Mouse (Mus musculus): ENCODE data around the gene Map4k3.
"Not testable (repeated sequence)": the region's sequence is repeated elsewhere in the genome, so short reads cannot be mapped to it uniquely, and the experiment has no call there.

Map4k3 gene

GRCm38 (mm10) chr17:80563762-80564610 lies 164.3 kb downstream of the Map4k3 start:
- DNase-seq (ENCODE audit: low read depth) = not testable (repeated sequence)

GRCm38 (mm10) chr17:80562792-80563191 lies 165.5 kb downstream of the Map4k3 start:
- DNase-seq (ENCODE audit: low read depth) = no peak

- DNase-seq (ENCODE audit: low read depth) = peak; percentile 63
Measured at GRCm38 (mm10) chr17:80560669-80561401, 167.4 kb downstream of the Map4k3 start.

DNA sequence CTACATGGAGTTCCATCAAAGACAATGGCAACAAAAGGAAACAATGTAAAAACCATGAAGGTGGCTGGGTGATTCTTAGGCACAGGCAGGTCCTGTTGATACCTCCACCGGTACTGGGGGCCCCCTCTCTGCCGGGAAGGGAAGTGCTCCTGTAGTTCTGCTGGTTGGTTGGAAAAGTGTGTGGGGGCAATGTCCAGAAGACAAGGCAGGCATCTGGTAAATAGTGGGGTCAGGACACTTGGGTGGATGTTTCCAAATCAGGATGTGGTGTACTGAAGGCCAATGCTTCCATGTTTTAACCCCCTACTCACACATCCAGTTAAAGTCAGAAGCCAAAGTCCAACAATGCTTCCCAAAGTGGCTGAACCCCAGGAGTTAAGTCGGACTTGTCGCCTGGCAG lies 168.5 kb downstream of the Map4k3 start:
- DNase-seq (ENCODE audit: low read depth) = no peak

DNA sequence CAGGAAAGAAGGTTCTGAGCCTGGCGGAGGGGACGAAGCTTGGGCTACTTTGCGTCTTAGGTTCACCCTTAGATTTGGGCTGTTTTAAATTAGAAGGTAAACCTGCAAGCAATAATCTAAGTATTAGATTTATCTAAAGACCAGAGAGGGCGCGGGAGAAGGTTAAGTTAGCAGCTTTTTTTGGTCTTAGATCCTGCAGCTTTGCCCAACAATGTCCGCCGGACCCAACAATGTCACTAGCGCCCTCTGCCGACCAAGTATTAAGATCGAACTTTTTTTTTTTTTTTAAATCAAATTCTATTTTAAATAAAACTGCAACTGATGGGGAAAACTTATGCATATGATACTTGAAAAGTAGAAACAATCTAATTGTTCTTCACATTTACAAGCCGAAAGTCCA lies 169.2 kb downstream of the Map4k3 start:
- DNase-seq (ENCODE audit: low read depth) = peak; percentile 53

DNA sequence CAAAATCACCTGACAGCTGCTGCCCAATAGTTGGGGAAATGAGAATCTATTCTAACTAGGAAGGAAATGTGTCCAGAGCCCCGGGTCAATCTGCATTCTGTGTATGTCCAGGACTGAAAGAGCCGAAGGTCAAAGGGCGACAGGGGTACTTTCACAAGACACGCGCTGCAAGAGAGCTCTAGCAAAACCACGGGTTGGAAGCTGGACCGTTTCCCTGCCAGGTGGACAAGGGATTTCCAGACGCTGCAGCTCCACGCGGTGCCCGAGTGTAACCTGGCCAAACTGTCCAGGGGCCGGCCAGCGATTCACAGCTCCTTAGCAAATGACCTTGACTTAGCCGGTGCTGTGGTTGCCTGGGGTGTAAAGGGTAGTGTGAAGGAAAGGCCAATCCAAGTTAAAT lies 169.7 kb downstream of the Map4k3 start:
- no peak for DNase-seq (ENCODE audit: low read depth)

DNA sequence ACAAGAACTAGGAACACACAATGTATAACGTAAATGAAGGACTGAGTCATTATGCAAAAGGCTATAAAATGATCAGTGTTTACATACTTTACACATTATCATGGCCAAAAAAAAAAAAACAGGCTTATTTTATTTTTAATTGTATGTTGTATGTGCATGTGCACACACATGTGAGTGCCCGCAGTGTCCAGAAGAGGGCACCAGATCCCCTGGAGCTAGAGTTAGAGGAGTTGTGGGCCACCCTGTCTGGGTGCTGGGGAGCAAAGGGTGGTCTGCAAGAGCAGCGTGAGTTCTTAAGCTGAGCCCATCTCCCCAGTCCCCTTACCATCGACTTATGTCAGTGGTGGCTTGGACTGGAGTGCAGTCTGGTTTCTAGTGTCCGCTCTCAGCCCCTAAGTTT lies 170.8 kb downstream of the Map4k3 start:
- DNase-seq (ENCODE audit: low read depth) = no peak

DNA sequence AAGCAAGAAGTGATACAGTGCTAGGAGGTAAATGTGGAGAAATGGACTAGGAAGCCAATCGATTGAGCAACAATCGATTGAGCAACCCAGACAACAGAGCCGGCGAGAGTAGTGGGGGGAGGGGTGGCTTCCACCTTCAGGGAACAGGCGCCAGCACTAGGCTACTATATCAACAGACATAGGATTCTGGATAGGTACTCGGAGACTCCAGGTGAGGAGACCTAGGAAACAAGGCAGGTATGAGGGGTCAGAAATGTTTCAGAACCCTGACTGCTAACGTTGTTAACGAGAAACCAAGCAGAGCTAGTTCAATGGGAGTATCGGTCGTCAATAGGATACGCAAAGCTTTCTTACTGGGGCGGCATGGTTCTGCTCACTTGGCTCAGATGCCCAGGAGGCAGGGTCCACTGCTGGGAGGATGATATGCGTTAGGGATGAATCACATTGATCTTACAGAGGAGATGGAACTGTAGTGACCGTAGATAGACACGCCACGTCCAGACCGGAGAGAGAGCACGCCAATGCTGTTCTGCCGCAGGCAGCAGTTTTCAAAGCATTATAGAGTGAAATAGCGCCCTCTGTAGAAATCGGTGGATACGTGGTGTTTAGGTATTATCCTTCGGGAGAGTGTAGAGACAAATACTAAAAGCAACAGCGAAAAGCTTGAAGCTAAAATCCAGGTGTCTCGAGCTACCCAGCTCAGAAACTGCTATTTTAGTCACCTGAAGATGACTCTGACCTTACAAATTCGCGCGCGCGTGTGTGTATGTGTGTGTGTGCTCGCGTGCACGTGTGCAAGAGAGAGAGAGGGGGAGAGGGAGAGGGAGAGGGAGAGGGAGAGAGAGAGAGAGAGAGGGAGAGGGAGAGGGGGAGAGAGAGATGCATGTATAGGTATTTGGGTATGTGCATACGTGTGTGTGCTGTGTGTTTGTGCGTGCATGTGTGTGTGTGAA lies 174.7 kb downstream of the Map4k3 start:
- DNase-seq (ENCODE audit: low read depth) = peak; percentile 87

- DNase-seq (ENCODE audit: low read depth) = no peak
Measured at GRCm38 (mm10) chr17:80552653-80553052, 175.6 kb downstream of the Map4k3 start.

- no peak for DNase-seq (ENCODE audit: low read depth)
Measured at GRCm38 (mm10) chr17:80550981-80551380, 177.3 kb downstream of the Map4k3 start.

DNA sequence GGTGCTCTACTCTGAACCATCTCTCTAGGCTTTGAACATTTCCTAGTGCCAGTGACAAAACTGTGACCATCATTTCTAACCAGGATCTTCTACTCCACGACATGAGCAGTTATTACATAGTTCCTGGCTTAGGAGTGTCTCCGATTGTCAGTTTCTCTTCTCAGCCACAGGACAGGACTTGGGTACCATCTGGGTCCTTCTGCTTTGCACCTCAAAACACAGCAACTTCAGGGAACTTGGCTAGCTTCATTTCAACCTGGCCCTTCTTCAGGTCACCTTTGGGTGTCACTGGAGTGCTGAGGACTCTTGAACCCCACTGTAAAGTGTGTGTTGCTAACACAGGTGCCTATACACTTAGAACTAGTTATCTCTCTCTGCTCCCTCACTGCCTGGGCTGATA lies 181.4 kb downstream of the Map4k3 start:
- no peak for DNase-seq (ENCODE audit: low read depth)

GRCm38 (mm10) chr17:80546227-80546626 lies 182.1 kb downstream of the Map4k3 start:
- DNase-seq (ENCODE audit: low read depth) = no peak

GRCm38 (mm10) chr17:80543646-80544045 lies 184.6 kb downstream of the Map4k3 start:
- DNase-seq (ENCODE audit: low read depth) = no peak

DNA sequence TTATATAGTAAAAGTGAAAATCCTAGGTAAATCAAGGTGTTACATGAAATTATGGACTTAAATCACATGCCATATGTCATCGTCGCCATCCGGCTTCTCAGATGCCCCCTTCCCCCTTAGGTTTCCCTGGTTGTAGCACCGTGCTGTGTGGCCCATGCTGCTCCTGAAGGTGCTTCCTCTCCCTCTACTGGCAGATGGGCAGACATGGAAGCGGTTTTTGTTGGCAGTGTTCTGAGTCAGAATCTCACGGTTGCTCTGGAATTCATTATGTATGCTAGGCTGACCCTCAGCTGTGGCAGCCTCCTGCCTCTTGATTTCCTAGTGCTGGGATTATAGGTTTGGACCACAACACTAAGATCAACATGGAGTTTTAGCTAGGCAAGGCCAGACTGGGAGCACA lies 191.1 kb downstream of the Map4k3 start:
- no peak for DNase-seq (ENCODE audit: low read depth)

DNA sequence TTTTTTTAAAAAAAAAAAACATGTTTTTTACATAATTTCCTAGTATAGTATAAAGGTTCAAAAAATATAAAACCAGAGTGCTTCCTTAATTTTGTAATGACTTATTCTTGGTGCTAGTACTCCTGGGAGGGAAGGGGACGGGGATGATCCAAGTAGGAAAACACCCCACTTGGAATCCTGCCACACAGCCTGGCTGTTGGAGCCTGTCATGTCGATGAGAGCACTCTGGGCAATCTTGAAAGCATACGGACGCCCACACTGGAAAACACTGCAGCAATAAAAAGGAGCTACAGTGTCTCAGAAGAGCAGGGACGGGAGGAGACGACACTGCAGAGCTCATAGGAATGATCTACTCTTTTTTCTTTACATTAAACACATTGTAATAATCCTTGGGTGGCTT lies 192.7 kb downstream of the Map4k3 start:
- DNase-seq (ENCODE audit: low read depth) = no peak

DNA sequence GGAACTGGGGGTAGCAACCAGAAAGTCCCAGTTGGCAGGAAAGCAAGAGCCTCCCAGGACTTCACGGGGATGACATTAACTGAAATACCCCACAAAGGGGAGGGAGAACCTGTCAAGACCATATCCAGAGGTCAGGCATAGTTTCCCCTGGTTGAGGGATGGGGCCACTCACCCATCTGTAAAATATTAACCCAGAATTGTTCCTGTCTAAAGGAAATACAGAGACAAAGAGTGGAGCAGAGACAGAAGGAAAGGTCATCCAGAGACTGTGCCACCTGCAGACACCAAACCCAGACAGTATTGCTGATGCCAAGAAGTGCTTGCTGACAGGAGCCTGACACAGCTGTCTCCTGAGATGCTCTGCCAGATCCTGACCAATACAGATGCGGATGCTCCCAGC lies 196.9 kb downstream of the Map4k3 start:
- DNase-seq (ENCODE audit: low read depth) = not testable (repeated sequence)

Measured in c-Kit-positive CD71-positive TER-119-negative erythroid progenitor cells, embryonic 14.5 days (primary cell).